Mouse (Mus musculus): ENCODE data around the gene Slc2a8.

- TF ChIP-seq POLR2A (IDR thresholded peaks at IDR 0.05; ENCODE audit: insufficient read length, low read depth): no peak
- TF ChIP-seq MAX (IDR thresholded peaks at IDR 0.05; ENCODE audit: low read depth): peak; percentile 96
- no peak for TF ChIP-seq USF1 (IDR thresholded peaks at IDR 0.05; ENCODE audit: low read depth)
- TF ChIP-seq E2F4 (IDR thresholded peaks at IDR 0.05; ENCODE audit: insufficient read depth): peak; percentile 40
- TF ChIP-seq MYOD1 (IDR thresholded peaks at IDR 0.05; ENCODE audit: control insufficient read depth in 1 of 3, insufficient read length in 2 of 3, low read depth in 2 of 3): peak in 1 of 3 experiments; percentile 56
- no peak for TF ChIP-seq POLR2AphosphoS2 (IDR thresholded peaks at IDR 0.05; ENCODE audit: insufficient read length, low read depth)
- no peak for TF ChIP-seq SRF (IDR thresholded peaks at IDR 0.05; ENCODE audit: control insufficient read depth, insufficient read length, low read depth)
- peak; percentile 44; the same call in 1 of the 2 replicates for TF ChIP-seq CEBPB (IDR thresholded peaks at IDR 0.05; ENCODE audit: insufficient read depth, poor library complexity, severe bottlenecking)
- TF ChIP-seq MYOG (IDR thresholded peaks at IDR 0.05; ENCODE audit: control insufficient read depth in 1 of 3, insufficient read depth in 1 of 3, insufficient read length in 2 of 3, low read depth in 2 of 3): peak in 1 of 3 experiments; percentile 46
- no peak for TF ChIP-seq TCF12 (IDR thresholded peaks at IDR 0.05; ENCODE audit: insufficient read depth, poor library complexity, severe bottlenecking)
- TF ChIP-seq TCF3 (IDR thresholded peaks at IDR 0.05; ENCODE audit: insufficient read length, low read depth): peak; percentile 88
Measured at GRCm38 (mm10) chr2:33018026-33018425, 36.1 kb upstream of the Slc2a8 start.
